Mouse (Mus musculus) midbrain, postnatal 0 days (tissue): ENCODE data around the gene Hfe. TPM values are rescaled to one million over a fixed set of nuclear protein-coding genes. Genes with fewer than 3 reads are reported as not detected.
A peak's percentile ranks its signal among the peaks of the same experiment; 100 is the strongest.

Experiments
- ATAC-seq: fragments of 200-750 bp; cut with Nextera tagmentation; 2 replicates; pipeline ENCODE4 v1.8.0; 2017; ENCODE audit warnings: moderate number of reproducible peaks, mild to moderate bottlenecking, moderate TSS enrichment, moderate library complexity; ENCODE audit not compliant: low FRiP score
- DNase-seq: peaks from one replicate; pipeline ENCODE4 v3.0.0-alpha.2; 2015; ENCODE audit warnings: low spot score
- H3K27ac ChIP-seq: fragments of 300-500 bp; sonication (generic); 2 replicates; pipeline ENCODE4 v1.5.1; 2014; ENCODE audit warnings: low read depth, mild to moderate bottlenecking, low read length, mixed read lengths
- H3K27me3 ChIP-seq: fragments of 300-500 bp; sonication (generic); 2 replicates; pipeline ENCODE4 v1.6.1; 2014; ENCODE audit warnings: low read length, control low read depth, mixed read lengths; ENCODE audit not compliant: insufficient read depth
- H3K36me3 ChIP-seq: fragments of 300-500 bp; sonication (generic); 2 replicates; pipeline ENCODE4 v1.6.1; 2014; ENCODE audit warnings: low read length, control low read depth, mixed read lengths; ENCODE audit not compliant: insufficient read depth
- H3K4me1 ChIP-seq: fragments of 300-500 bp; sonication (generic); 2 replicates; pipeline ENCODE4 v1.6.1; 2014; ENCODE audit warnings: mild to moderate bottlenecking, control low read depth, antibody characterized with exemption, low read length, mixed read lengths; ENCODE audit not compliant: insufficient read depth
- H3K4me2 ChIP-seq: fragments of 300-500 bp; sonication (generic); 2 replicates; pipeline ENCODE4 v1.6.1; 2014; ENCODE audit warnings: low read depth, mild to moderate bottlenecking, low read length, mixed read lengths; ENCODE audit not compliant: poor library complexity, severe bottlenecking
- H3K4me3 ChIP-seq: fragments of 300-500 bp; sonication (generic); 2 replicates; pipeline ENCODE4 v1.5.1; 2014; ENCODE audit warnings: low read depth, mild to moderate bottlenecking, low read length, moderate library complexity
- H3K9ac ChIP-seq: fragments of 300-500 bp; sonication (generic); replicated peaks from 2 replicates; pipeline ENCODE4 v1.6.1; 2014; ENCODE audit warnings: mild to moderate bottlenecking, low read length, moderate library complexity, mixed read lengths; ENCODE audit not compliant: poor library complexity, severe bottlenecking
- H3K9me3 ChIP-seq: fragments of 300-500 bp; sonication (generic); 2 replicates; pipeline ENCODE4 v1.6.1; 2016; ENCODE audit warnings: low read length, control low read depth
- CTCF ChIP-seq: IDR thresholded peaks from 2 replicates; pipeline ENCODE4 v1.5.1; 2016; ENCODE audit warnings: antibody characterized with exemption, mild to moderate bottlenecking
- WGBS: fragments of 180-500 bp; shearing (Covaris S2); extraction: QIAGEN DNeasy Blood & Tissue Kit; methylation state at CpG from one replicate; pipeline ENCODE4 v1.1.7; 2014; 5-methylcytosine and 5-hydroxymethylcytosine counted together
- polyA plus RNA-seq: library from polyadenylated mRNA; unstranded; fragments of >200 nt; fragmentation: Nextera tagmentation; extraction: Ambion mirVana; gene quantifications from 2 replicates; pipeline ENCODE4 v1.2.1, GENCODE M21; 2015
- total RNA-seq: library from RNA; depleted of rRNA; stranded (reverse); fragments of >200 nt; gene quantifications from 2 replicates; pipeline ENCODE4 v1.2.3, GENCODE M21; 2014

The Hfe gene
- total and polyA plus RNA-seq, 2 experiments from 2014 or later: 1.8 to 4.0 TPM

- Histone ChIP-seq H3K27me3 (no peaks in the 10 kb centered on the region), H3K4me1 (no peaks in the 10 kb centered on the region), H3K4me3 (no peak overlapping the region), H3K27ac (no peak overlapping the region), H3K4me2 (no peak overlapping the region), H3K9me3 (no peaks in the 10 kb centered on the region), H3K9ac (no peak overlapping the region), H3K36me3 (no peaks in the 10 kb centered on the region)
- no peak for TF ChIP-seq CTCF
- ATAC-seq: no peak
- WGBS: 62% methylated on average over 11 of the region's 11 CpGs
- DNase-seq: no peak
Measured at GRCm38 (mm10) chr13:23717176-23717575, 6.5 kb upstream of the Hfe start.

DNA sequence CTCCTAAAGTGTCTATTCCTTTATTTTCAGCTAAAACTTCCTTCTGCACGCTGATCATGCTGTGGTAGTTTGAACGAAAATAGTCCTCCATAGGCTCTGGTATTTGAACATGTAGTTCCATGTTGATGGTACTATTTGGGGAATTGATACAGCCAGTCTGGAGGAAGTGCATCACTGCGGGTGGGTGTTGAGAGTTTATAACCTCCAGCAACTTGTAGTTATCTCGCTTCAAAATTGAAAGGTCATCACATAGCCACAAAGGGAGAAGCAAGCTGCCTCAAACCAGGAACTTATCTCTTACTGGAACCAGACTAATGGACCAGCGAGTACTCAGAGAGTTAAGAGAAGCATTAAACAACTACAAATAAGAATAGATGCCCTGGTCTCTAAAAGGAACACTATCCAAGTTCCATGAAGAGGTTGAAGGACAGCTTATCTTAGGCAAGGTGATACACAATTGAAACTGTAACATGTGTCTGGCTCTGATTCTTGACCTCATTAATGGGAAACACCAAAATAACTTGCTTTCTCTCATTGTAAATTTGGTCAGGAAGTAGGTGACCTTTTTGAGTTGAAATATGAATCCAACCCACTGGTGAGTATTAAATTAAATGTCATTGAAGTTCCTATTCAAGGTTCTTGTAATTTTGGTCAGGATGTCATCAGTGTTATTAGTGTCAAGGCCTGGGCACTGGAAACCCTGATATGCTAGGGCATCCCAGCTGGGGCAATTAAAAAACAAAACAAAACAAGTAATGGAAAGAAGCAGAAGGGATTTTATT, 5.8 kb upstream of the Hfe start:
- ATAC-seq (no peak), DNase-seq (no peak)
- no peak for TF ChIP-seq CTCF
- Histone ChIP-seq H3K9ac (no peak overlapping the region), H3K4me2 (no peak overlapping the region), H3K36me3 (no peaks in the 10 kb centered on the region), H3K4me3 (no peak overlapping the region), H3K27me3 (no peaks in the 10 kb centered on the region), H3K27ac (no peak overlapping the region), H3K9me3 (no peaks in the 10 kb centered on the region), H3K4me1 (no peaks in the 10 kb centered on the region)
- WGBS: 91% methylated on average over 5 of the region's 5 CpGs

- no peaks in the 10 kb centered on the region for H3K36me3 ChIP-seq
- no peaks in the 10 kb centered on the region for H3K9me3 ChIP-seq
- H3K27me3 ChIP-seq: no peaks in the 10 kb centered on the region
- no peak overlapping the region for H3K27ac ChIP-seq
- H3K4me2 ChIP-seq: peak overlapping the region; percentile 55
- DNase-seq (peak; percentile 5), ATAC-seq (no peak)
- no peak for TF ChIP-seq CTCF
- H3K4me3 ChIP-seq: peak overlapping the region; percentile 36
- no peaks in the 10 kb centered on the region for H3K4me1 ChIP-seq
- WGBS: 26% methylated on average over 14 of the region's 15 CpGs
- H3K9ac ChIP-seq: peak overlapping the region; percentile 50
Measured at GRCm38 (mm10) chr13:23709714-23710373, 810 bp downstream of the Hfe start.

GRCm38 (mm10) chr13:23708654-23709053, 2.0 kb downstream of the Hfe start:
- no peaks in the 10 kb centered on the region for H3K36me3 ChIP-seq
- no peak overlapping the region for H3K4me3 ChIP-seq
- H3K9me3 ChIP-seq: no peaks in the 10 kb centered on the region
- DNase-seq (no peak), ATAC-seq (no peak)
- H3K4me1 ChIP-seq: no peaks in the 10 kb centered on the region
- H3K27ac ChIP-seq: no peak overlapping the region
- H3K9ac ChIP-seq: no peak overlapping the region
- H3K27me3 ChIP-seq: no peaks in the 10 kb centered on the region
- WGBS: 83% methylated on average over 4 of the region's 4 CpGs
- TF ChIP-seq CTCF: no peak
- H3K4me2 ChIP-seq: no peak overlapping the region

GRCm38 (mm10) chr13:23708041-23708440, 2.6 kb downstream of the Hfe start:
- H3K4me2 ChIP-seq: no peak overlapping the region
- no peaks in the 10 kb centered on the region for H3K9me3 ChIP-seq
- H3K36me3 ChIP-seq: no peaks in the 10 kb centered on the region
- no peaks in the 10 kb centered on the region for H3K27me3 ChIP-seq
- no peak overlapping the region for H3K27ac ChIP-seq
- DNase-seq (no peak), ATAC-seq (no peak)
- no peak overlapping the region for H3K9ac ChIP-seq
- TF ChIP-seq CTCF: no peak
- H3K4me3 ChIP-seq: no peak overlapping the region
- no peaks in the 10 kb centered on the region for H3K4me1 ChIP-seq
- 87% methylated on average over 4 of the region's 4 CpGs for WGBS

GRCm38 (mm10) chr13:23706771-23707170, 3.9 kb downstream of the Hfe start:
- no peak for DNase-seq
- no peak for TF ChIP-seq CTCF
- H3K36me3 ChIP-seq: no peaks in the 10 kb centered on the region
- no peaks in the 10 kb centered on the region for H3K4me1 ChIP-seq
- no peak overlapping the region for H3K9ac ChIP-seq
- no peak overlapping the region for H3K4me2 ChIP-seq
- H3K27me3 ChIP-seq: no peaks in the 10 kb centered on the region
- WGBS: 94% methylated on average over 12 of the region's 12 CpGs
- no peaks in the 10 kb centered on the region for H3K9me3 ChIP-seq
- H3K27ac ChIP-seq: no peak overlapping the region
- H3K4me3 ChIP-seq: no peak overlapping the region
- ATAC-seq: no peak
